Mouse (Mus musculus) ES-Bruce4 (cell line): Measurements from ENCODE around the gene Fxyd2. TPM values are rescaled to one million over a fixed set of nuclear protein-coding genes. Genes with fewer than 3 reads are reported as not detected.

Experiments
- H3K27ac ChIP-seq: 2 replicates; pipeline ENCODE4 v1.5.1; 2012; ENCODE audit warnings: low read length, inconsistent platforms; ENCODE audit not compliant: insufficient read depth
- H3K27me3 ChIP-seq: 2 replicates; pipeline ENCODE4 v1.6.1; 2012; ENCODE audit warnings: mild to moderate bottlenecking, low read length, inconsistent platforms; ENCODE audit not compliant: control insufficient read depth, poor library complexity, insufficient read depth, severe bottlenecking
- H3K36me3 ChIP-seq: 2 replicates; pipeline ENCODE4 v1.6.1; 2012; ENCODE audit warnings: inconsistent platforms, mild to moderate bottlenecking, low read length, moderate library complexity; ENCODE audit not compliant: control insufficient read depth, poor library complexity, insufficient read depth, severe bottlenecking
- H3K4me1 ChIP-seq: one replicate; pipeline ENCODE4 v1.8.1; 2011; ENCODE audit warnings: low read length; ENCODE audit not compliant: control insufficient read depth, insufficient read depth
- H3K4me3 ChIP-seq: 2 replicates; pipeline ENCODE4 v1.5.1; 2011; ENCODE audit warnings: low read depth, mild to moderate bottlenecking, low read length
- H3K9ac ChIP-seq: 2 replicates; pipeline ENCODE4 v1.6.1; 2012; ENCODE audit warnings: low read depth, mild to moderate bottlenecking, inconsistent platforms; ENCODE audit not compliant: poor library complexity, severe bottlenecking
- H3K9me3 ChIP-seq: replicated peaks from 2 replicates; pipeline ENCODE4 v1.6.1; 2012; ENCODE audit warnings: mild to moderate bottlenecking, low read length, inconsistent platforms; ENCODE audit not compliant: control insufficient read depth, poor library complexity, insufficient read depth, severe bottlenecking
- CTCF ChIP-seq: IDR thresholded peaks from one replicate; pipeline ENCODE4 v1.8.1; 2011; ENCODE audit warnings: low read depth, low read length
- EP300 ChIP-seq: IDR thresholded peaks from 2 replicates; pipeline ENCODE4 v1.6.1; 2011; ENCODE audit warnings: low read depth, low read length; ENCODE audit not compliant: insufficient read depth
- POLR2A ChIP-seq: IDR thresholded peaks from one replicate; pipeline ENCODE4 v1.8.1; 2011; ENCODE audit warnings: low read length; ENCODE audit not compliant: insufficient read depth
- polyA plus RNA-seq: library from polyadenylated mRNA; stranded (reverse); fragments of >200 nt; gene quantifications from 2 replicates; pipeline ENCODE4 v1.2.4, GENCODE M21; 2011; ENCODE audit warnings: low read depth; ENCODE audit not compliant: missing spikeins, insufficient read depth, insufficient read length

Gene Fxyd2
- not detected in 2 replicates for polyA plus RNA-seq

- Histone ChIP-seq H3K9ac (no peak within 1 kb of the TSS), H3K27me3 (no peaks in the 10 kb centered on the region), H3K9me3 (no peaks in the 10 kb centered on the region), H3K27ac (no peak within 1 kb of the TSS), H3K4me1 (peaks cover 2% of the 10 kb centered on the region), H3K4me3 (no peak within 1 kb of the TSS), H3K36me3 (no peaks in the 10 kb centered on the region)
- no peak for TF ChIP-seq CTCF
Observed at GRCm38 (mm10) chr9:45399434-45399833, at the start of gene Fxyd2. Gene Fxyd2, plus strand, starts transcription at chr9:45399669.

GRCm38 (mm10) chr9:45349851-45350250 lies 49.6 kb upstream of the Fxyd2 start:
- peaks cover 2% of the 10 kb centered on the region for H3K4me1 ChIP-seq
- no peaks in the 10 kb centered on the region for H3K36me3 ChIP-seq
- peak overlapping the region; percentile 63; the same call in 1 of the 2 replicates for H3K27ac ChIP-seq
- H3K9ac ChIP-seq = no peak overlapping the region
- H3K9me3 ChIP-seq = no peaks in the 10 kb centered on the region
- TF ChIP-seq EP300 (peak; percentile 90), CTCF (no peak), POLR2A (no peak)
- H3K27me3 ChIP-seq = no peaks in the 10 kb centered on the region
- H3K4me3 ChIP-seq = no peak overlapping the region

GRCm38 (mm10) chr9:45355192-45355591 lies 44.3 kb upstream of the Fxyd2 start:
- Histone ChIP-seq H3K9me3 (no peaks in the 10 kb centered on the region), H3K4me3 (no peak overlapping the region), H3K27ac (no peak overlapping the region), H3K27me3 (no peaks in the 10 kb centered on the region), H3K9ac (no peak overlapping the region), H3K4me1 (peaks cover 2% of the 10 kb centered on the region), H3K36me3 (no peaks in the 10 kb centered on the region)
- TF ChIP-seq EP300 = no peak
- no peak for TF ChIP-seq POLR2A
- TF ChIP-seq CTCF = no peak

GRCm38 (mm10) chr9:45358356-45358755 lies 41.1 kb upstream of the Fxyd2 start:
- H3K27me3 ChIP-seq = no peaks in the 10 kb centered on the region
- TF ChIP-seq CTCF = no peak
- TF ChIP-seq EP300 = no peak
- TF ChIP-seq POLR2A = no peak

DNA sequence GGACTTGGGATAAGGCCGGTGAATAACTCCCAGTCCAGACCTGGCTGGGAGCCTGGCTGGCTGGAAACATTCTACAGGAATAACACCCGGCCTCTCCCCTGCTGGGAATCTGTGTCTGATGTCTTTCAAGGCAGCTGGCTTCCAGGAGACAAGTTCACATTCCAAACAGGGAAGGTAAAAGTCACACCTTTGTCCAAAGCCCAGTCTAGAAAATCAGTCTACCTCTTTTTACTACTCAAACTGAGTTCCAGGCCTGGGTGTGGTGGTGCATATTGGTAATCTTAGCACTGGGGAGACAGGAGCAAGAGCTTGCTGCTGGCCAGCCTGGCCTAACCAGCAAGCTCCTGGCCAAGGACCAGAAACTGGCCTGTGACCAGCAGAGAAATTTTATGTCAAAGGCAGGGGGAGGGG lies 37.4 kb upstream of the Fxyd2 start:
- Histone ChIP-seq H3K4me1 (peaks cover 6% of the 10 kb centered on the region), H3K27ac (no peak overlapping the region), H3K27me3 (no peaks in the 10 kb centered on the region), H3K9me3 (no peaks in the 10 kb centered on the region), H3K9ac (no peak overlapping the region), H3K36me3 (no peaks in the 10 kb centered on the region), H3K4me3 (no peak overlapping the region)
- TF ChIP-seq POLR2A = no peak
- no peak for TF ChIP-seq CTCF
- TF ChIP-seq EP300 = no peak

More at GRCm38 (mm10) chr9:45358356-45358755, 41.1 kb upstream of the Fxyd2 start:
- H3K27ac ChIP-seq = no peak overlapping the region
- no peaks in the 10 kb centered on the region for H3K9me3 ChIP-seq
- H3K4me1 ChIP-seq = peaks cover 3% of the 10 kb centered on the region
- no peaks in the 10 kb centered on the region for H3K36me3 ChIP-seq
- H3K4me3 ChIP-seq = no peak overlapping the region
- H3K9ac ChIP-seq = no peak overlapping the region

GRCm38 (mm10) chr9:45363639-45364214 lies 35.7 kb upstream of the Fxyd2 start:
- Histone ChIP-seq H3K27ac (no peak overlapping the region), H3K4me1 (peaks cover 6% of the 10 kb centered on the region), H3K27me3 (no peaks in the 10 kb centered on the region), H3K4me3 (no peak overlapping the region), H3K36me3 (no peaks in the 10 kb centered on the region), H3K9me3 (no peaks in the 10 kb centered on the region), H3K9ac (no peak overlapping the region)
- peak; percentile 29; the same call in 1 of the 2 replicates for TF ChIP-seq EP300
- TF ChIP-seq POLR2A = no peak
- no peak for TF ChIP-seq CTCF
